Mouse (Mus musculus): ENCODE results near the gene Gpx1.

Gpx1 gene

DNA sequence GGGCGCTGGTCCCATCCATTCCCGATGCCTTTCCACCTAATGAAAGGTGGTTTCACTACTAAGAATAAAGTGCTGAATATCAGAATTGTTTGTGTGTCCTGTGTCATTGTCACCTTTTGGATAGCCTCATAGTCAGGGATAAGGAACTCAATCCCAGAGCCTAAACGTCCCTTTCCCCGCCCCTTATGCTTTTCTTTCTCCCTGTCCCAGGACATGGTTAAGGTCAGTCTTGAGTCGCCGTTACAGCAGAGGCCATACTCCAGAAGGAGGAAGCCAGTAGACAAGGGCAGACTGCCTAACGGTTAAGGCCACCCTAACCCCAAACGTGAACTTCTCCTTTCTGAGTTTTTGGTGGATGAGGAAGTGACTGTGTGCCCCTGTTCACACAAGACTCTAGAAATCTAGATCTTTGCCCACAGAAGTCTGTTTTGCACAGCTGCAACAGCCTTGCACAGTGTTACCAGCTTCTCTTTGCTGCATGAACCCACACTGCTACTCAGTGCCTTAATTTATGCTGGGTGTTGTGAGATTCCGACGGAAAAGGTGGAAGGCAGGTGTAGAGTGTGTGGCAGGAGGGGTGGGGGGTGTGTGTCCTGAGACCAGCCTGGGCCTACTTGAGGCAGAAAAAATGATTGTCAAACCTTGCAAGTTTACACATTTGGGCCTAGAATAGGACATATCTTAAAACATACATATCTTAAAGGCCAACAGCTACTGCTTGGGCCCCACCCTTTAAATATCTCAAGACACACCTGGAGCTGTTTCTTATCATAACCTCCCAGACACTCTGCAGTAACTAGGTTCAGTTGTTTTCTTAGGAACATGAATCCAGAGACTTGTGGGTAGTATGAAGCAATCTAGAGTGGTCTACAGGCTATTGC, 1.8 kb downstream of the Gpx1 start:
- DNase-seq = no peak

DNA sequence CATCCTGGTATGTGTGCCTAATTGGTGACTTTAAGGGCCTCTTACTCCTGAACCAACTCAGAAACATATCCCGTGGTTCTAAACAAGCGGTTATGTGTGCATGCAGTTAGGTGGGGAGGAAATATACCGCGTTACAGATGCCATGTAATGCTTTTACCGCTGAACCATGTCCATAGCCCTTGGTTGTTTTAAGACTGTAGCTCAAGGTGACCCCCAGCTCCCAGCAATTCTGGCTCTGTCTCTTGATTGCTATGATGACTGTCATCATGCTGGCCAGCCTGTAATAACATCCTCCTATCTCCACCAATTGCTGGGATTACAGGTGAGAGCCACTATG, 2.4 kb downstream of the Gpx1 start:
- DNase-seq = no peak

DNA sequence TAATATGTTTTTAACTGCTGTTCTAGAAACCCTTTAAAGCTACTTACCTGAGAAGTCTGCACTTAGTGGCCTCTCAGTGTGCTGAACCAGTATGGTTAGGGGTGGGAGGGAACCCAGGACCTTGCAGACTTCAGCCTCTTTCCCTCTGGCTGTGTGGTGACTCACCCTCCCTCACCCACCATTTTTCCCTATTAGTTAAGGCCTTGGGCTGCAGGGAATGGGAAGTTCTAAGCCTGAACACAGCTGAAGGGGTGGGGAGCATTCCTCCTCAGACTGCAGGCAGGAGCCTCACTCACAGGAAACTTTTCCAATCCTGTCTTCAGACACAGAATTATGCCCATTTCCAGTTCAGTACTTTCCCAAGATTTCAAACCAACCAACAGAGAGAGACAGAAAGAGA, 3.1 kb downstream of the Gpx1 start:
- no peak for DNase-seq

DNA sequence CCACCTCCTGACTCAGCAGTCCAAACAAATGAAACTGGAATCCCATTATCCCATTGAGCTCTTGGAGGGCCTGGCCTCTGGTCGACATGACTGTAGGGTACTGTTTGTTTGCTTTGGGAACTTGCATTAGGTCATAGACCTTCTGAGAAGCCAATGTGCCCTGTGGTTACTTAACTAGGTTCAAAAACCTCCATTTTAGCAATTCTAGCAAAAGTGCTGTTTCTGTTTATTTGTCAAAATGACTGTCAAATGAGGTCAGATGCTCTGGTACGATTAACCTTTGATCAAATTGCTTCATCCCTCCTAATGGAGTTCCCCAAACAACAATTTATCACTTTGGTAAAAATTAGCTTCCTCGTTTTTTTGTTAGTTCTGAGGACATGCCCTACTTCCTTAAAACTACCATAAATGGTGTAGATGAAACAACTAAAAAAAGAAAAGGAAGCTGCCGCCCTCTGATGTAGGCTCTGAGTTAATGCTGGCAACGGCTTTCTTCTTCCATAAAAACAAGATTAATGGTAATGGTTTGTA, 3.7 kb downstream of the Gpx1 start:
- DNase-seq = no peak

DNA sequence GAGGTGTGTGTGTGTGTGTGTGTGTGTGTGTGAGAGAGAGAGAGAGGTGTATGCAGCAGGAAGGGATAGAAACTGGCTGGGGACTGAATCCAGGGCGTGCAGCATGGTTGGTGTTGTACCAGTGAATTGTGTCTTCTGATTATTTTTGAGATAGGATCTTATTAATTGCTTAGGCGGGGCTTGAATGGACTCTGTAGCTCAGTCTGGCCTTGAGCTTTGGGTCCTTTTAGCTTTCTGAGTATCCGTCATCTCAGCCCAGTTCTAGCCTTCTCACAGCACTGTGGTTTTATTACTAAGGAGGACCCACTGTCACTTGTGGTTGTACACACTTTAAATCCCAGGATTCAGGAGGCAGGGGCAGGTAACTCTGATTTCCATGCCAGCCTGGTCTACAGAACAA, 4.6 kb downstream of the Gpx1 start:
- no peak for DNase-seq

DNA sequence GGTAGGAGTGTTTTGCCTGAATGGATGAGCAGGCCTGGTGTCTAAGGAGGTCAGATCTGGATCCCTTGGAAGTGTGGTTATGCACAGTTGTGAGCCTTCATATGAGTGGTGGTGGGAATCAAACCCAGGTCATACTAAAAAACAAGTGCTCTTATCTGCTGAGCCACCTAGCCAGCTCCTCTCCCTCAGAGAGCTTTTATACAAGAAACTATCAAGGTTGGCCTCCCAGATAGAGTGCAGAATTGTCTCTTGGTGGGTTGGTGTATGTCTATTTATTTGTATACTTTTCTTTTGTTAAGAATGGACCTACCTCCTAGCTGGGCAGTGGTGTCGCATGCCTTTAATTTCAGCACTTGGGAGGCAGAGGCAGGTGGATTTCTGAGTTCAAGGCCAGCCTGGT, 5.1 kb downstream of the Gpx1 start:
- no peak for DNase-seq

DNA sequence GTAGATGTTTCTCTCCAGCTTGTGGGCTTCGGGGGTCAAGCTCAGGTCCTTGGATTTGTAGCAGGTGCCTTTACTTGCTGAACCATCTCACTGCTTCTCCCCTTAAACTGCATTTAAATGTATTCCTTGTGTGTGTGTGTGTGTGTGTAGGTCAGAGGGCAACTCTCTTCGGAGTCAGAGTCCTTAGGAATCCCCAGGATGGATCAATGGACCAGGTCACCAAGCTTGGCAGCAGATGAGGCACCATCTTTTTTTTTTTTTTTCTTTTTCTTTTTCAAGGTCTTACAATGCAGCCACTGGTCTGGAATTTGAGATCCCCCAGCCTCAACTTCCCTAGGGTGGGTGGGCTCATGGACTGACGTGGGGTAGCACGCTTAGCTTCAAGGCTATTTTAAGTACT, 5.8 kb downstream of the Gpx1 start:
- no peak for DNase-seq

DNA sequence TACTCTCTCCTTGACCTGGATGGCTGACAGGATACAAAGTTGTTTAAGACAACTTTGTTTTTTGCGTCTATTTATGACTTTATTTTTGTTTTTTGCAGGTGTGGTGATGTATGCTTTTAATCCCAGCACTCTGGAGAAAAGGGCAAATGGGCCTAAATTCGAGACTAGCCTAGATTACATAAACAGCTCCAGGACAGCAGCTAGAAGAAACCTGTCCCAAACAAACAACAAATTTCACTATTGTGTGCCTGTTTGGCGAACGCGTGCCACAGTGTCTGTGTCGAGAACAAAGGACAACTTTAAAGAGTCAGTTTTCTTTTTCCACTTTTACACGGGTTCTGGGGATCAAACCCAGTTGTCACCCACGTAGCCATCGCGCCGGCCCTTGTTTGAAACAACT, 8.3 kb downstream of the Gpx1 start:
- DNase-seq = no peak

DNA sequence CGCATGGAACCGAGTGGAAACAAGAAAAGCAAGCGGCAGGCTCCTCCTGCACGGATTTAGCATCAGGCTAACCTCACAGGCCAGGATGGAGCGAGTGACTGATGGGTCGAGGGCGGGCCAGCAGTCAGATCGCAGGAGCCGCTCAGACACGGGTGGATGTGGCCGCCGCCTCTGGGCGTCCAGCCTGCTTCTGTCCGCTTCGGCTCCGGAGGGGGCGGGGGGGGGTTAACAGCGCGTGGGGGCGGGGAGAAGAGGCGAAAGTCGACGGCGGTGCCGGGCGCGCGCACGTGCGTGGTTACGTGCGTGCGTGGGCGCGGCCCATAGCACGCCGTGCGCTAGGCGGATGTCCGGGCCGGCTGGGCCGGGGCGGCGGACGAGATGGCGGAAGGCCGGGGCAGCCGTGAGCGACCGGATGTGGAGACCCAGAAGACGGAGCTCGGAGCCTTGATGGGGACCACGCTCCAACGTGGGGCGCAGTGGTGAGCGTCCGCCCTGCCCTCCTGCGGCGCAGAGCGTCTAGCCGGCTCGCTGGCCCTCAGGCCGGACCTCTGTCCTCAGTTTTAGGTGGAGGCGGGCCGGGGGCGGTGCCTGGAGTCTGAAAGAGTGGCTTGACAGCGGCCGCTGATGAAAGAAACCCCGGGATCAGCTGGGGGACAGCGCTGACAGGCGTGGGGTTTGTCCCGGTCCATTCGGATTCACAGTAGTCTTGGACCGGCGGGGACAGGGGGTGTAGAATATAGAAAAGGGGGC, 9.0 kb downstream of the Gpx1 start, which contains the start of gene Usp4:
Gene Usp4, plus strand, starts transcription at position 314 of the 750 bp plus-strand sequence.
- peak; percentile 89 for DNase-seq

DNA sequence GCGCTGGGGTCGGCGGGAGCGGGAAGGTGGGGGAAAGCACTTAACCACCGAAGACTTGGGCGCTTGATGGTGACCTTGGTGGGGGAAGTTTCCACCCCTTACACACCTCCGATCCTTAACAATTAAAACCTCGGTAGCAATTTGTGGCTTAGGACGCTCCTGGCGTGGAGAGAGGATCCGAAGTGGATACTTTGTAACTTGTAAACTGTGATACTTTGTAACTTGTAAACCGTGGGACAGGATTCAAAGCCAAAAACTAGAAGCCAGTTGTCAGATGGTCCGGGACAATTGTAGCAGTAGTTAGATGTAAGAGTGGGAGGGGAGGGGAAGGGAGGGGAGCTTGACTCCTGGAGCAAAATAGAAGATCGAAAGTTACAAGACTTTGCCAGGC, 9.6 kb downstream of the Gpx1 start:
- no peak for DNase-seq

DNA sequence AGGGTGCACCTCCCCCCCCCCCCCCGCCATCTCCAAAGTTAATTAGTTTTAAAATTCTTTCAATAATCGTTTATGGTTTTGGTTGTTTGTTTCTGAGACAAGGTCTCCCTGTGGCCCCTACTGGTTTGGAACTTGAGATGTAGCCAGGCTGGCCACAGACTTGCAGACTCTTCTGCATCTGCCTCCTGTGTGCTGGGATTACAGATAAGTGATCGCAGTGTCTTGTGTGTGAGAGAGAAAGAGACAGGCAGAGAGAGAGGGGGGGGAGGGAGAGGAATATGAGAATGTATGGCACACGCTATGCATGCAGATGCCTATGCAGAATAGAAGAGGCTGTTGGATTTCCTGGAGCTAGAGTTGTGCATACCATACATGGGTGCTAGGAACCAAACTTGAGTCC, 11.0 kb downstream of the Gpx1 start:
- DNase-seq = no peak

DNA sequence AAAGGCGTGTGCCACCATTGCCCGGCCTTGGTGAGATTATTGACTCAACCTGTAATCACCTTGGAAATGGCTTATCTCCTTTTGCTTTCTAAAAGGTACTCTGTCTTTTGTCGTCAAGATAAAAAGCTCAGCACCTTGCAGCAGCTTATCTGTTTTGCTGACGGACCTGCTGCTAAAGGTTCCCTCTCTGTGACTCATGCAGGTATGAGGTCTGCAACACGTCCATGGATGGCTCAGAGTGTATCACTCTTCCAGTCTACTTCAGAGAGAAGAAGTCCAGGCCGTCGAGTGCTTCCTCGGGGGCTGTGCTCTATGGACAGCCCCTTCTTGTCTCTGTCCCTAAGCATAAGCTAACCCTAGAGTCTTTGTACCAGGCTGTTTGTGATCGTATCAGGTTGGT, 39.5 kb downstream of the Gpx1 start:
- no peak for DNase-seq

DNA sequence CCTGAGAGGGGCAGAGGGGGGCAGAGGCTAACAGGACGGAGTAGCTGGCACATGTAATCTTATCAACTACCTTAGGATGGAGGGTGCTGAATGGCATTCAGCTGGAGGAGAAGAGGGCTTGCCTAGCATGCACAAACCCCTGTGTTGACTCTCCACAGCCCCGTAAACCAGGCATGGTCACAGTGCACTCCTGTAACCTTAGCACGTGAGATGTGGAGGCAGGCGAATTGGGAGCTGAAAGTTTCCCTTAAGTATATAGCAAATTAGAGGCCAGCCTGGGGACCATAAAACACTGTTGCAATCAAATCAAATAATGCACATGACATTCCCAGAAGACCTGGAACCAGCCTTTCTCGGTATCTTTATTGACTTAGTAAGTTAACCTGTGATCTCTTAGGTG, 40.0 kb downstream of the Gpx1 start:
- DNase-seq = no peak

DNA sequence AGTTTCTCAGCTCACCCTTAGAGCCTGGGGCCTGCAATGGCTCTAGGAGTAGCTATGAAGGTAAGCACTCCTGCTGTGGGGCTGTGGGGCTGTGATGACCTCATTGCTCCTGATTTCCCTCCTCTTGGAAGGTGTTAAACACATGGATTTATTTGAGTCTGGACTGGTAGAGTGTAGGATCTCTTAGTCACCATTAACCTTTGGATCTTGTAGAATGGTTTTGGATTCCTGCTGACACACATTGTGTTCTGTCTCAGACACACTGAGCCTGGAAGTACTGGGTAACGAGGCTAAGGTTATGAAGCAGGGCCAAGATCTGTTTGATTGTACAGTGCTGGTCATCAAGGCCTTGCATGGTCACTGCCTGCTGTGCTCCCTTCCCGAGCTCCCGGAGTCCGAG, 40.6 kb downstream of the Gpx1 start:
- no peak for DNase-seq

DNA sequence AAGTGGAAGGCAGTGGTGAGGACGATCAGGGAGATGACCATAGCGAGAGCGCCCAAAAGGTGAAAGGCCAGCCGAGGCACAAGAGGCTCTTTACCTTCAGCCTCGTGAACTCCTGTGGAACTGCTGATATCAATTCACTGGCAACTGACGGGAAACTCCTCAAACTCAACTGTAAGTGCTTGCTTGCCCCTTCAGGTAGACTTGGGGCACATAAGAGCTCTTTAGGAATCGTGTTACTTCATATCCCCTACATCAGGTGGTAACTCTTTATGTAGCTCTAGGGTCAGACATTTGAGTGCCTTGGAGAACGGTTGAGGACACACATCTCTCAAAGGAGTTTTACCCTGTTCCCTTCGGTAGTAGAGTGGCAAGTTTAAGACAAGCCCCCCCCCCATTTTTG, 42.7 kb downstream of the Gpx1 start:
- no peak for DNase-seq

DNA sequence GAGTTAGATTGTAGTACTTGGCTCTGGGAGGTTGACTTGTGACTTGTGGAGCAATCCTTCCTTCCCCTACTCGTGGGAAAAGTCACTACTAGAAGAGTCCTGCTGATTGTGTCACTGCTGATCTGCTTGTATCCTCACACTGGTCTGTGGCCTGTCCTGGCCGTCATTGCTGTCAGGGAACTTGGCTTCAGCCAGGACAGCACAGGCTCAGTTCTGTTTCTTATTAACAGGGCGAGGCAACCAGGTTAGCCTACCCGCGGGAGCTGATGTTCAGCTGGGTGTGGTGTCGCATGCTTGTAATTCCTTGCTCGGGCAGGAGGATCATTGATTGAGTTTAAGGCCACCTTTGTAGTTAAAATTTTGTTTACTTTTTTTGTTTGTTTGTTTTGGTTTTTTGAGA, 46.3 kb downstream of the Gpx1 start:
- DNase-seq = no peak

DNA sequence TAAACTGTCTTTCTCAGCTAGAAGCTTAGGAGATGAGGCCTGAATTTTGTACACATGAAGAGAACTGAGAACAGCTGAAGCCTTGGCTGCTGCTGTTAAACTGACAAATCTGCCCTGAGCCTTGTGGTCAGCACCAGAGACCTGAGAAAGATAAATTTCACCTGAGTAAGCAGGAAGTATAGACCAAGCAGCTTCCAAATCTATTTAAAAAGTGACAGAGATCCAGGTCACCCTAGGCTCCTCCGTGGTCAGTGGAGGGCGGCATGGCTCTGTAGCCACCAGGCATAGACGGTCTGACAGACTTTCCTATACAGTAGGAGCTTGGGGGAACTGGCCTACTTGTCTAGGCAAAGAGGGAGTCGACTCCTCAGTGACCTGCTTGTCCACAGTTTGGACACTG, 48.1 kb downstream of the Gpx1 start:
- DNase-seq = no peak

DNA sequence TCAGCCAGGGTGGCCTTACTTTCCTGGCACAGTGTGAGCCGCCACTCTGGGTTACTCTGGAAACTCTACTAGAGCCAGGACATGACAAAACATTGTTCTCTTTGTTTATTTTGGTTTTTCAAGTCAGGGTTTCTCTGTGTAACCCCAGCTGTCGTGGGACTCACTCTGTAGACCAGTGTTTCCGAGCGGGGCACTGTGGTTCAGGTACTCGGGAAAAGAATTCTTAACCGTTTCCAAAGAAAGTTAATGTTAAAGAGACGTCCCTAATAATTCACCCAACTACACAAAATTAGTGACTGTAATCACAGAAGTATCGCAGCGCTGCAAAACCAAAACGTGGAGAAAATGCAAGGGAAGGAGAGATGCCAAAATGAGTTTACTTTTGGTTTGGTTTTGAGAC, 49.9 kb downstream of the Gpx1 start:
- DNase-seq = no peak

DNA sequence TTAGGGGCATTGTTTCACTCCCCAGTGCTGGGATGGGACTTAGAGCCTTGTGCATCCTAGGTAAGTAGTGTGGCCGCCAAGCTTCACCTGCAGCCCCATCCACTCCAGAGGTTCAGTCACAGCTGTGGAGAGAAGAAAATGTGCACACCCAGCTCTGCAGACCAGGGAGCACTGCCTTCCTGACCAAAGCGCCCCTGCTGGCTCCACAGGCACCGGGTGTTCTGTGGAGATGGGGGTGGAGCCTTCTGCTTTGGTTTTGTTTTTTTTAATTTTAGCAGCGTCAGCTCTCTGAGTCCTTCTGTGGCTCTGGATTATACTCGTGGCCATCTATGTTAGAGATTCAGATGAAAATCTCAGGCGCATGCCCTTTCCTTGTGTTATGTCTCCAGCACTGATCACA, 50.5 kb downstream of the Gpx1 start:
- no peak for DNase-seq

Measured in right cerebral cortex, postnatal 25 days (tissue).